Mouse (Mus musculus): Measurements from ENCODE around the gene Olfr995. TPM values are rescaled to one million over a fixed set of nuclear protein-coding genes. Genes with fewer than 3 reads are reported as not detected.

Gene Olfr995
- total and polyA plus RNA-seq, 2 experiments from 2014 or later = not detected

DNA sequence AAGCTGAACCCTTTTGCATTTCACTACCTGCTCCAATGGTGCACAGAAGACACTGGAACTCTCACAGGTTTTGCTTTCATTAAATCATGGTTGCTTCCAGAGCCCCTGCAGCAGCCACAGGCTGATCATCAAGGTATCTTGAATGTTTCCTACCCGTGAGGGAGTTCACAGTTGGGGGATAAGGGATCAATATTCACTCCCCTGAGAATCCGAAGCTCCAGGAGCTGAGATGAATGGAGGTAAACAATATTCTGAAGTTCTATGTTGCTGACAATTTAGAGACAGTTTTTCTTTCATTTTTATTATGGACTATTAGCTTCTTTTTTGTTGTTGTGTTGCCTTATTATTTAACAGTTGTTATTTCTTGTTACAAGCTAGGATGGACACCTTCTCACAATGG lies 34.1 kb downstream of the Olfr995 start, which contains the start of gene Olfr992:
Gene Olfr992, minus strand, starts transcription at position 101 of the 400 bp plus-strand sequence.
- H3K27ac ChIP-seq = no peak within 1 kb of the TSS
- H3K36me3 ChIP-seq (ENCODE audit: insufficient read depth, low read length) = no peaks in the 10 kb centered on the region
- H3K4me2 ChIP-seq (ENCODE audit: low read depth, low read length) = no peak within 1 kb of the TSS
- TF ChIP-seq CTCF (IDR thresholded peaks at IDR 0.05; ENCODE audit: low read depth) = no peak
- H3K9me3 ChIP-seq (ENCODE audit: low read length) = no peaks in the 10 kb centered on the region
- ATAC-seq (no peak), DNase-seq (ENCODE audit: low spot score) (no peak)
- no peaks in the 10 kb centered on the region for H3K4me1 ChIP-seq (ENCODE audit: insufficient read depth, low read length)
- no peak within 1 kb of the TSS for H3K4me3 ChIP-seq (ENCODE audit: low read length)
- no peak within 1 kb of the TSS for H3K9ac ChIP-seq (replicated peaks; ENCODE audit: low read length)
- 58% methylated on average over 2 of the region's 2 CpGs for WGBS
- H3K27me3 ChIP-seq (ENCODE audit: insufficient read depth, low read length) = no peaks in the 10 kb centered on the region

Other genes starting within 250 kb of the Olfr995 start
- 27.3 and 33.7 TPM in 2 replicates for gene Lrrc55, start 246.4 kb downstream of the Olfr995 start, total RNA-seq (2014; rRNA removed)
- 9.0 and 9.7 TPM in 2 replicates for gene Lrrc55, start 246.4 kb downstream of the Olfr995 start, polyA plus RNA-seq (2015; fragmentation: Nextera tagmentation; extraction: Ambion mirVana)
- not detected in 2 replicates for gene Olfr987, start 104.3 kb downstream of the Olfr995 start, total RNA-seq (2014; rRNA removed)
- not detected in 2 replicates for gene Olfr987, start 104.3 kb downstream of the Olfr995 start, polyA plus RNA-seq (2015; fragmentation: Nextera tagmentation; extraction: Ambion mirVana)
- not detected in 2 replicates for gene Olfr988, start 80.4 kb downstream of the Olfr995 start, total RNA-seq (2014; rRNA removed)
- not detected in 2 replicates for gene Olfr988, start 80.4 kb downstream of the Olfr995 start, polyA plus RNA-seq (2015; fragmentation: Nextera tagmentation; extraction: Ambion mirVana)
- not detected in 2 replicates for gene Olfr992, start 34.2 kb downstream of the Olfr995 start, total RNA-seq (2014; rRNA removed)
- not detected in 2 replicates for gene Olfr992, start 34.2 kb downstream of the Olfr995 start, polyA plus RNA-seq (2015; fragmentation: Nextera tagmentation; extraction: Ambion mirVana)
- not detected in 2 replicates for gene Olfr993, start 28.8 kb downstream of the Olfr995 start, total RNA-seq (2014; rRNA removed)
- not detected in 2 replicates for gene Olfr993, start 28.8 kb downstream of the Olfr995 start, polyA plus RNA-seq (2015; fragmentation: Nextera tagmentation; extraction: Ambion mirVana)
- not detected in 2 replicates for gene Olfr994, start 7.2 kb downstream of the Olfr995 start, total RNA-seq (2014; rRNA removed)
- not detected in 2 replicates for gene Olfr994, start 7.2 kb downstream of the Olfr995 start, polyA plus RNA-seq (2015; fragmentation: Nextera tagmentation; extraction: Ambion mirVana)
- gene 4833423E24Rik, start 75.4 kb upstream of the Olfr995 start, total RNA-seq (2014; rRNA removed) = 0.29 TPM in 1 of 2 replicates, not detected in the other
- gene 4833423E24Rik, start 75.4 kb upstream of the Olfr995 start, polyA plus RNA-seq (2015; fragmentation: Nextera tagmentation; extraction: Ambion mirVana) = 0.23 and 0.79 TPM in 2 replicates
- not detected in 2 replicates for gene Olfr996, start 135.6 kb upstream of the Olfr995 start, total RNA-seq (2014; rRNA removed)
- not detected in 2 replicates for gene Olfr996, start 135.6 kb upstream of the Olfr995 start, polyA plus RNA-seq (2015; fragmentation: Nextera tagmentation; extraction: Ambion mirVana)
- gene Olfr998, start 145.3 kb upstream of the Olfr995 start, total RNA-seq (2014; rRNA removed) = not detected in 2 replicates
- gene Olfr998, start 145.3 kb upstream of the Olfr995 start, polyA plus RNA-seq (2015; fragmentation: Nextera tagmentation; extraction: Ambion mirVana) = not detected in 2 replicates
- not detected in 2 replicates for gene Olfr1000, start 168.3 kb upstream of the Olfr995 start, total RNA-seq (2014; rRNA removed)
- not detected in 2 replicates for gene Olfr1000, start 168.3 kb upstream of the Olfr995 start, polyA plus RNA-seq (2015; fragmentation: Nextera tagmentation; extraction: Ambion mirVana)
- gene Olfr1002, start 207.1 kb upstream of the Olfr995 start, total RNA-seq (2014; rRNA removed) = not detected in 2 replicates
- not detected in 2 replicates for gene Olfr1002, start 207.1 kb upstream of the Olfr995 start, polyA plus RNA-seq (2015; fragmentation: Nextera tagmentation; extraction: Ambion mirVana)
- gene Olfr154, start 220.8 kb upstream of the Olfr995 start, total RNA-seq (2014; rRNA removed) = not detected in 2 replicates
- not detected in 2 replicates for gene Olfr154, start 220.8 kb upstream of the Olfr995 start, polyA plus RNA-seq (2015; fragmentation: Nextera tagmentation; extraction: Ambion mirVana)
- gene Olfr1006, start 235.1 kb upstream of the Olfr995 start, total RNA-seq (2014; rRNA removed) = not detected in 2 replicates
- gene Olfr1006, start 235.1 kb upstream of the Olfr995 start, polyA plus RNA-seq (2015; fragmentation: Nextera tagmentation; extraction: Ambion mirVana) = not detected in 2 replicates
- gene Olfr1008, start 245.8 kb upstream of the Olfr995 start, total RNA-seq (2014; rRNA removed) = not detected in 2 replicates
- not detected in 2 replicates for gene Olfr1008, start 245.8 kb upstream of the Olfr995 start, polyA plus RNA-seq (2015; fragmentation: Nextera tagmentation; extraction: Ambion mirVana)